Mouse (Mus musculus) midbrain, postnatal 0 days (tissue): ENCODE measurements at regions not wholly inside any gene's neighbourhood (a gene's known extent, or its start where the extent isn't known, plus 50 kb on each side); places are given as distances from the start of the nearest gene placed in this dataset.
A peak's percentile ranks its signal among the peaks of the same experiment; 100 is the strongest.

ENCODE experiments used
- ATAC-seq: fragments of 200-750 bp; cut with Nextera tagmentation; 2 replicates; pipeline ENCODE4 v1.8.0; 2017; ENCODE audit warnings: moderate number of reproducible peaks, mild to moderate bottlenecking, moderate TSS enrichment, moderate library complexity; ENCODE audit not compliant: low FRiP score
- DNase-seq: peaks from one replicate; pipeline ENCODE4 v3.0.0-alpha.2; 2015; ENCODE audit warnings: low spot score
- H3K27ac ChIP-seq: fragments of 300-500 bp; sonication (generic); 2 replicates; pipeline ENCODE4 v1.5.1; 2014; ENCODE audit warnings: low read depth, mild to moderate bottlenecking, low read length, mixed read lengths
- H3K27me3 ChIP-seq: fragments of 300-500 bp; sonication (generic); 2 replicates; pipeline ENCODE4 v1.6.1; 2014; ENCODE audit warnings: low read length, control low read depth, mixed read lengths; ENCODE audit not compliant: insufficient read depth
- H3K36me3 ChIP-seq: fragments of 300-500 bp; sonication (generic); 2 replicates; pipeline ENCODE4 v1.6.1; 2014; ENCODE audit warnings: low read length, control low read depth, mixed read lengths; ENCODE audit not compliant: insufficient read depth
- H3K4me1 ChIP-seq: fragments of 300-500 bp; sonication (generic); 2 replicates; pipeline ENCODE4 v1.6.1; 2014; ENCODE audit warnings: mild to moderate bottlenecking, control low read depth, antibody characterized with exemption, low read length, mixed read lengths; ENCODE audit not compliant: insufficient read depth
- H3K4me2 ChIP-seq: fragments of 300-500 bp; sonication (generic); 2 replicates; pipeline ENCODE4 v1.6.1; 2014; ENCODE audit warnings: low read depth, mild to moderate bottlenecking, low read length, mixed read lengths; ENCODE audit not compliant: poor library complexity, severe bottlenecking
- H3K4me3 ChIP-seq: fragments of 300-500 bp; sonication (generic); 2 replicates; pipeline ENCODE4 v1.5.1; 2014; ENCODE audit warnings: low read depth, mild to moderate bottlenecking, low read length, moderate library complexity
- H3K9ac ChIP-seq: fragments of 300-500 bp; sonication (generic); replicated peaks from 2 replicates; pipeline ENCODE4 v1.6.1; 2014; ENCODE audit warnings: mild to moderate bottlenecking, low read length, moderate library complexity, mixed read lengths; ENCODE audit not compliant: poor library complexity, severe bottlenecking
- H3K9me3 ChIP-seq: fragments of 300-500 bp; sonication (generic); 2 replicates; pipeline ENCODE4 v1.6.1; 2016; ENCODE audit warnings: low read length, control low read depth
- CTCF ChIP-seq: IDR thresholded peaks from 2 replicates; pipeline ENCODE4 v1.5.1; 2016; ENCODE audit warnings: antibody characterized with exemption, mild to moderate bottlenecking
- WGBS: fragments of 180-500 bp; shearing (Covaris S2); extraction: QIAGEN DNeasy Blood & Tissue Kit; methylation state at CpG from one replicate; pipeline ENCODE4 v1.1.7; 2014; 5-methylcytosine and 5-hydroxymethylcytosine counted together

GRCm38 (mm10) chr10:7271156-7271555 is 59.1 kb upstream of the Cnksr3 start:
- Histone ChIP-seq H3K27ac (no peak overlapping the region), H3K27me3 (no peaks in the 10 kb centered on the region), H3K36me3 (no peaks in the 10 kb centered on the region), H3K9ac (no peak overlapping the region), H3K4me1 (no peaks in the 10 kb centered on the region), H3K4me3 (no peak overlapping the region), H3K9me3 (no peaks in the 10 kb centered on the region), H3K4me2 (no peak overlapping the region)
- ATAC-seq (no peak), DNase-seq (no peak)
- WGBS = 77% methylated on average over 5 of the region's 5 CpGs
- TF ChIP-seq CTCF = no peak

GRCm38 (mm10) chr10:7268386-7269033 is 56.5 kb upstream of the Cnksr3 start:
- H3K4me3 ChIP-seq = no peak overlapping the region
- H3K9me3 ChIP-seq = no peaks in the 10 kb centered on the region
- no peaks in the 10 kb centered on the region for H3K27me3 ChIP-seq
- no peak overlapping the region for H3K27ac ChIP-seq
- no peak overlapping the region for H3K4me2 ChIP-seq
- TF ChIP-seq CTCF = no peak
- no peaks in the 10 kb centered on the region for H3K36me3 ChIP-seq
- DNase-seq (peak; percentile 89), ATAC-seq (no peak)
- H3K9ac ChIP-seq = no peak overlapping the region
- H3K4me1 ChIP-seq = no peaks in the 10 kb centered on the region
- WGBS = 72% methylated on average over 9 of the region's 9 CpGs

- 81% methylated on average over 4 of the region's 4 CpGs for WGBS
- no peaks in the 10 kb centered on the region for H3K36me3 ChIP-seq
- H3K27me3 ChIP-seq = no peaks in the 10 kb centered on the region
- DNase-seq (peak; percentile 52), ATAC-seq (no peak; the same call in 1 of the 2 replicates)
- TF ChIP-seq CTCF = no peak
- no peak overlapping the region for H3K27ac ChIP-seq
- H3K9me3 ChIP-seq = no peaks in the 10 kb centered on the region
- no peak overlapping the region for H3K9ac ChIP-seq
- no peak overlapping the region for H3K4me3 ChIP-seq
- no peaks in the 10 kb centered on the region for H3K4me1 ChIP-seq
- H3K4me2 ChIP-seq = no peak overlapping the region
Observed at GRCm38 (mm10) chr10:7267903-7268302, 55.9 kb upstream of the Cnksr3 start.

GRCm38 (mm10) chr10:7267106-7267505 is 55.1 kb upstream of the Cnksr3 start:
- H3K27me3 ChIP-seq = no peaks in the 10 kb centered on the region
- TF ChIP-seq CTCF = no peak
- no peak overlapping the region for H3K27ac ChIP-seq

GRCm38 (mm10) chr10:7265412-7265811 is 53.4 kb upstream of the Cnksr3 start:
- no peak for DNase-seq
- no peak overlapping the region for H3K9ac ChIP-seq
- H3K4me1 ChIP-seq = no peaks in the 10 kb centered on the region
- no peaks in the 10 kb centered on the region for H3K9me3 ChIP-seq
- H3K4me3 ChIP-seq = no peak overlapping the region
- H3K27ac ChIP-seq = no peak overlapping the region
- no peak for ATAC-seq
- no peak for TF ChIP-seq CTCF
- WGBS = 29% methylated on average over 9 of the region's 9 CpGs
- no peak overlapping the region for H3K4me2 ChIP-seq
- H3K27me3 ChIP-seq = no peaks in the 10 kb centered on the region
- H3K36me3 ChIP-seq = no peaks in the 10 kb centered on the region

More at GRCm38 (mm10) chr10:7267106-7267505, 55.1 kb upstream of the Cnksr3 start:
- H3K4me1 ChIP-seq = no peaks in the 10 kb centered on the region
- no peak overlapping the region for H3K4me3 ChIP-seq
- no peak for ATAC-seq
- no peak overlapping the region for H3K9ac ChIP-seq
- H3K4me2 ChIP-seq = no peak overlapping the region
- 76% methylated on average over 4 of the region's 4 CpGs for WGBS
- no peaks in the 10 kb centered on the region for H3K9me3 ChIP-seq
- no peak for DNase-seq
- H3K36me3 ChIP-seq = no peaks in the 10 kb centered on the region

- no peak for DNase-seq
- no peaks in the 10 kb centered on the region for H3K9me3 ChIP-seq
- H3K27ac ChIP-seq = no peak overlapping the region
- no peak for TF ChIP-seq CTCF
- H3K27me3 ChIP-seq = no peaks in the 10 kb centered on the region
- H3K4me1 ChIP-seq = no peaks in the 10 kb centered on the region
- no peak overlapping the region for H3K4me3 ChIP-seq
- H3K4me2 ChIP-seq = no peak overlapping the region
- 74% methylated on average over 4 of the region's 4 CpGs for WGBS
- no peak for ATAC-seq
- no peak overlapping the region for H3K9ac ChIP-seq
- H3K36me3 ChIP-seq = no peaks in the 10 kb centered on the region
Observed at GRCm38 (mm10) chr10:7264721-7265120, 52.7 kb upstream of the Cnksr3 start.
